Comparison of ENCODE assay signal across 9 mouse cellular contexts in the genomic region with DNA sequence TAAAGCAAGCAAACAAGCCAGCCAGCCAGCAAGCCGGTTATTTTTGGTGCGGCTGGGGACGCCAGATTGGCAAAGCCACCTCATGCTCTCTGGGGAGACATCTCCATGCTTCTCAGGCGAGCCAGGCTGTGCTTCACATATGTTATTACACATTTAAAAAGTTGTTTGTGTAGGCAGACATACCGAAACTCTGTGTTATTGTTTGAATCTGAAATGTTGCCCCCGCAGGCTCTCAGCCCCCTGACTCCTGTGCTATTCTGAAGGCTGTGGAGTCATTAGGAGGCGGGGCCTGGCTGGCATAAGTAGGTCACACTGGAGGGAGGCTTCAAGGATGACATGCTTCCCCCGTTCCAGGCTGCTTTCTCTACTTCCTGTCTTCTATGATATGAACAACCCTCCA.
DNase-seq lines count a peak whose midpoint lies in the region; ATAC-seq lines count a peak whose summit lies in the region.
"Had no signal": no experiment of that assay in that cellular context is flagged by ENCODE, and none has a peak within 500 bp of the region (broad histone marks: within the 10 kb centered on the region; RNA-seq: fewer than 3 reads in every experiment).

No protein-coding gene starts in this region.

- no peaks in the 10 kb centered on the region for H3K36me3 ChIP-seq in forebrain, embryonic 13.5 days (ENCODE audit: poor library complexity, severe bottlenecking)
- H3K36me3 ChIP-seq in forebrain, embryonic 12.5 days (replicated peaks) = no peaks in the 10 kb centered on the region
- no peaks in the 10 kb centered on the region for H3K36me3 ChIP-seq in liver, embryonic 11.5 days (ENCODE audit: control insufficient read depth, insufficient read depth, low read length)
- H3K36me3 ChIP-seq: limb, embryonic 12.5 days had no signal

- no peak overlapping the region for H3K27ac ChIP-seq in forebrain, embryonic 13.5 days
- H3K27ac ChIP-seq in forebrain, embryonic 12.5 days = no peak overlapping the region
- H3K27ac ChIP-seq in liver, embryonic 11.5 days (ENCODE audit: low read depth, low read length) = no peak overlapping the region
- H3K27ac ChIP-seq: limb, embryonic 12.5 days had no signal

- peak; percentile 53; the same call in 1 of the 2 replicates for ATAC-seq in forebrain, embryonic 13.5 days
- ATAC-seq in forebrain, embryonic 12.5 days (ENCODE audit: low FRiP score) = no peak
- ATAC-seq in liver, embryonic 11.5 days (replicated peaks; ENCODE audit: low FRiP score) = no peak

- H3K27me3 ChIP-seq in forebrain, embryonic 13.5 days = no peaks in the 10 kb centered on the region
- no peaks in the 10 kb centered on the region for H3K27me3 ChIP-seq in forebrain, embryonic 12.5 days
- H3K27me3 ChIP-seq in liver, embryonic 11.5 days (replicated peaks; ENCODE audit: control insufficient read depth, insufficient read depth, low read length) = no peaks in the 10 kb centered on the region
- H3K27me3 ChIP-seq: limb, embryonic 12.5 days had no signal

- peaks cover 6% of the 10 kb centered on the region; the same call in 1 of the 2 replicates for H3K4me1 ChIP-seq in forebrain, embryonic 13.5 days
- no peaks in the 10 kb centered on the region; the same call in 1 of the 2 replicates for H3K4me1 ChIP-seq in forebrain, embryonic 12.5 days
- no peaks in the 10 kb centered on the region for H3K4me1 ChIP-seq in liver, embryonic 11.5 days (replicated peaks; ENCODE audit: control insufficient read depth, insufficient read depth, low read length)
- H3K4me1 ChIP-seq: limb, embryonic 12.5 days had no signal

- no peak overlapping the region for H3K4me2 ChIP-seq in forebrain, embryonic 13.5 days
- H3K4me2 ChIP-seq in forebrain, embryonic 12.5 days = no peak overlapping the region
- no peak overlapping the region for H3K4me2 ChIP-seq in liver, embryonic 11.5 days
- H3K4me2 ChIP-seq: limb, embryonic 12.5 days had no signal

- no peaks in the 10 kb centered on the region for H3K9me3 ChIP-seq in forebrain, embryonic 13.5 days (replicated peaks)
- no peaks in the 10 kb centered on the region for H3K9me3 ChIP-seq in forebrain, embryonic 12.5 days
- H3K9me3 ChIP-seq in liver, embryonic 11.5 days (ENCODE audit: control insufficient read depth, low read length) = no peaks in the 10 kb centered on the region
- H3K9me3 ChIP-seq: limb, embryonic 12.5 days had no signal

- H3K9ac ChIP-seq in forebrain, embryonic 13.5 days = no peak overlapping the region
- H3K9ac ChIP-seq in forebrain, embryonic 12.5 days = no peak overlapping the region
- no peak overlapping the region for H3K9ac ChIP-seq in liver, embryonic 11.5 days (ENCODE audit: low read depth, low read length)
- H3K9ac ChIP-seq: limb, embryonic 12.5 days had no signal

- H3K4me3 ChIP-seq in forebrain, embryonic 13.5 days = no peak overlapping the region
- H3K4me3 ChIP-seq in forebrain, embryonic 12.5 days (replicated peaks) = no peak overlapping the region
- H3K4me3 ChIP-seq in liver, embryonic 11.5 days (ENCODE audit: low read depth, low read length) = no peak overlapping the region
- H3K4me3 ChIP-seq: limb, embryonic 12.5 days had no signal

- 79% methylated on average over 8 of the region's 8 CpGs for WGBS in forebrain, embryonic 13.5 days
- WGBS in forebrain, embryonic 12.5 days = 79% methylated on average over 8 of the region's 8 CpGs
- 71% methylated on average over 8 of the region's 8 CpGs for WGBS in liver, embryonic 11.5 days

- DNase-seq in adrenal gland, adult 8-10 months = peak; percentile 13
- DNase-seq in frontal cortex, adult 2 months (ENCODE audit: extremely low spot score in 1 of 2, low spot score in 1 of 2) = peak; percentile 28 to 63
- DNase-seq in left cerebral cortex, adult 9 months (ENCODE audit: low spot score in 2 of 2) = peak; percentile 39 to 55
- no peak for DNase-seq in kidney, adult 11 months
- no peak for DNase-seq in spleen, postnatal 4 days (ENCODE audit: low spot score in 2 of 2)
- no peak for DNase-seq in liver, embryonic 11.5 days (ENCODE audit: low spot score)

Comparison
In these comparisons a context has a peak if more than half of its experiments do, and no peak if none do; other contexts are left out.
1. DNase-seq: peak in adrenal gland, adult 8-10 months (single experiment), frontal cortex, adult 2 months (2 of 2) and left cerebral cortex, adult 9 months (2 of 2); none in kidney, adult 11 months (single experiment), spleen, postnatal 4 days (0 of 2) and liver, embryonic 11.5 days (single experiment).